Mouse (Mus musculus) spleen, embryonic (tissue): ENCODE results near the gene Metap1d.

Experiments used
- CTCF ChIA-PET: fragments of 350-600 bp; sonication (Branson Sonifier 250); formaldehyde crosslinking; loops from one replicate; lab custom pipeline; 2022; lab: Charles Lee

The Metap1d gene

DNA sequence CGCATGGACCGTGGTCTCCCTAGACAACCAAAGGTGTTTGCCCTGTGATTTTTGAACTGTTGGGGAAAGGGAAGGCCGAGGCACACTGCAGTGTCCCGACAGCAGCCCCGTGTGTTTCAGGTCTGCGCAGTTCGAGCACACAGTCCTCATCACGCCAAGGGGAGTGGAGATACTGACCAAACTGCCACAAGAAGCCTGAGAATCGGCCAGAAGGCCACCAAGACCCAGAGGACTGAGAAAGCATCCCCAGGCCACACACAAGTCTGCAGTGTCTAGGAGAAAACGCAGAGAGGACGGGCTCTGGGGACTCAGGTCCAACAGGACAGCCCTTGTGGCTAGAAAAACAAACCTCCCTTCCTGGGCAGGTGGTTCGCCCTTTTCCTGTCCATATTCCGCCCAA, 71.7 kb downstream of the Metap1d start:
- CTCF ChIA-PET, result no interaction called here

DNA sequence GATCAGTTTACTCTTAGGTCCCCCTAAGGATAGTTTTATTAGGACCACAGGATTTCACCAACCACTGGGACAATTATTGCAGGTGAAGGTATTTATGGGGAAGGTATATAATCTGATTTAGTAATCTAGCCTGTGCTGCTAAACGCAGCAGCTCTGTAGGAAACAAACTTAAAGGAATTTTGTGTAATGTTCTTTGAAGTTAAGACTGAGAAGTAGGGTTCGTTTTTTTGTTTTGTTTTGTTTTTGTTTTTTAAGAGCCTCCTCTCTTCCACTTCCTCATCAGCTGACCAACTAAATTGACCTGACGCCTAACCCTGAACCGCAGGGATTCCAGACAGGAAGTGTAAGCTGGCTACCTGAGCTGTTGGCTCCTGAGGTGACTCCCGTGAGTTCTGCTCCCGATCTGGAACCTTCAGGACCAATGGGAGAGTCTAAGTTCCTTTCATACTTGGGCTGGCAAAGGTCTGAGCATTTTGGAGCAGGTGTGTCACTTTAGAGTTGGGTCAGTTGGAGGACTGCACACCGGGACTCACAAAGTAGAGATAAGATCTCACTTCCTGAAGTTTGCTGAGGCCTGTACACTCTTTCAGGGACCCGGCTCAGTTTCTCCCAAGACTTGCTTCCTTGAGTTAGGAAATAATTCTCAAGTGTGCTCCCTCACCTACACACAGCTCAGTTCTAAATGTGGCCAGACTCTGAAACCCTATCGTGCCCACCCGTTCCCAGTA, 73.7 kb downstream of the Metap1d start:
- CTCF ChIA-PET, result interaction anchor here (0.5 kb wide), 1 partner anchor 679 kb away, joined by 5 read pairs; no protein-coding TSS in a partner anchor

DNA sequence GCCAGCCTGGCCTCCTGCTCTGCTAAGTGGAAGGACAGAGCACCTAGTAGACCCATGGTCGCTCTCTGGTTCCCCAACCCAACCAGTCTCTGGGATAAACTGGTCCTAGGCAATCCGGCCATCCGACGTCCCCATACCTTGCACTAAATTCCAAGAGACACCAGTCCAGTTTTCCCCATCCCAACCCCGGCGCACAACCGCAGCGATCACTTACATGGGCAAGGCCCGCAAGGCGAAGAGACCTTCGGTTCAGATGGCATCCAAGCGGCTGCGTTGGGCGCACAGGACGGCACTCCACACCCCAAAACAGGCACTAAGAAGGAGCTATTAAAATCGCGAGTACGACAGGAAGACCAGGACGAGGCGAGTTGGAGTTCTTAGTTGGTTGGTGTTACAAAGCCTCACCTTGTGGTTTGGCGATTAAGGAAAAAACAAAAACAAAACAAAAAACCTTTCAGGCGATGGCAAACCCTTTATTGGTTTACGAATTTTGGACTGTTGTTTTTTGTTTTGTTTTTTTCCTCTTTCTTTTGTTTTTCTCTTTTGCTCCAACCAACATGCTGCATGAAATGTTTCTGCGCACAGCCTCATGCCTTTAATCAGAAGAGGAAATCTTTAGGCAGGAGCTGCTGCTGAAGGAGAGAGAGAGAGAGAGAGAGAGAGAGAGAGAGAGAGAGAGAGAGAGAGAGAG, 74.4 kb downstream of the Metap1d start:
- CTCF ChIA-PET, result interaction anchor here (0.5 kb wide), 1 partner anchor 678 kb away, joined by 5 read pairs; no protein-coding TSS in a partner anchor

- CTCF ChIA-PET, result interaction anchor here (1.0 kb wide), 1 partner anchor 10 kb away, joined by 5 read pairs; no protein-coding TSS in a partner anchor
Observed at GRCm38 (mm10) chr2:71528014-71528713, 75.1 kb downstream of the Metap1d start, which contains the start of gene Dlx1. Gene Dlx1, plus strand, starts transcription at chr2:71528113.

DNA sequence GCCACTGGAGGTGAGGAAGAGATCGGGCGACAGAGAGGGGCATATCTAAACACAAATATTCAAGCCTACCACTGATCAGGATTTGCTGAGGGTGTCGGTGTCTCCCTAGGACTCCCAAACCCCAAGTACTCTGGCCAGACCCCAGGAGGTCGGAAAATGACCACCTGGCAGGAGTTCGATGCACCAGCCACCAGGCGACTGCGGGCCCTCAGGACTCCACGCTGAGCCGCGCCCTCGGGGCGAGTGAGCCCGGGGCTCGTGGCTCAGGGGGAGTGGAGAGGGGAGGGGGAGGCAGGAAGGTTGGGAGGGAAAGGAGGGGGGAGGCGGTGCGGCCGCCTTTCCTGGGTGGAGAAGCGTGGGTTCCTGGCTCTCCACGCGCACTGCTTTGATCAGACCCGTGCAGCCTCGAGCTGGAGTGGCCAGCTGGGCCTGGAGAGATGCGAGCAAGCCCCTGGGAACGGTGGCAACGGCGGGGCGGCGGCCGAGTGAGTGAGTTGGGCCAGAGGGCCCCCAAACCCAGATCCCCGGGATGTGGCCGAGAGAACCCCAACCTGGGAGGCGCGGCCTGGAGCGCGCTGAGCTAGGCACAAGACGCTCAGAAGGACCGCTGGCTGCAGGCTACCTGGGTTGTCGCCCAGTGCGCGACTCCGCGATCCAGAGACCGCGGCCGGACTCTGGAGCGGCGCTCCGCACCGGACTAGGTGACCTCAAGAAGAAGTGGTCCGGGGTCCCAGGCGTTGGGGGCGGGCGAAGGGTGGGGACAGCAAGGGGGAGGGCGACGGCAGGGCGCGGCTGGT, 75.8 kb downstream of the Metap1d start:
- CTCF ChIA-PET, result interaction anchor here (1.0 kb wide), 1 partner anchor 10 kb away, joined by 5 read pairs; no protein-coding TSS in a partner anchor

GRCm38 (mm10) chr2:71529511-71530351, 76.7 kb downstream of the Metap1d start:
- CTCF ChIA-PET, result no interaction called here

DNA sequence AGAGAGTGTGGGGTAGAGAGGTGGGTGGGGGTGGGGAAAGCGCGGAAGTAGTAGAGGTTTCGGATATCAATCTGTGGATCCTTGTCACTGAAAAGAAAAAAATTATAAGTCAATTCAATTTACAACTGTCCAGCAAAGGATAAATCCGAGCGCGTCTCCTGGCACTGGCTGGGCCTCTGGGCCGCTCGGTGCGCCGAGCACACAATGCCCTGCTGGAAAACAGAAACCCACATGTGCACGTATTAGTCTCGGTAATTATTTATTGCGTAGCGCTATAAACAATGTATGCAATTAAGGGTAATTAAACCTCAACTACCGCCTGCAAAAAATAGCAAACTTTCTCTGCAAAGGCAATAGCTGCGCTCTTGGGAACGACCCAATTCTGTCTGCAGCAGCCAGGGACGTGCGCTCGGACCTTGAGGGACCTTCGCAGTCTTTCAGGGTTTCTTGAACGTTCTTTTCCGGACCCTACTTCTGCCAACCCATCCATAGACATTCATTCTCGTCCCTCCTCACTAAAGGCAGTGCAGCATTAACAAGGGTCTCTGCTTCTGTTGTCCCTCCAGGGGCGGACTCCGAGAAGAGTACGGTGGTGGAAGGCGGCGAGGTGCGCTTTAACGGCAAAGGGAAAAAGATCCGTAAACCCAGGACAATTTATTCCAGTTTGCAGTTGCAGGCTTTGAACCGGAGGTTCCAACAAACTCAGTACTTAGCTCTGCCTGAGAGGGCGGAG, 77.5 kb downstream of the Metap1d start:
- CTCF ChIA-PET, result no interaction called here

DNA sequence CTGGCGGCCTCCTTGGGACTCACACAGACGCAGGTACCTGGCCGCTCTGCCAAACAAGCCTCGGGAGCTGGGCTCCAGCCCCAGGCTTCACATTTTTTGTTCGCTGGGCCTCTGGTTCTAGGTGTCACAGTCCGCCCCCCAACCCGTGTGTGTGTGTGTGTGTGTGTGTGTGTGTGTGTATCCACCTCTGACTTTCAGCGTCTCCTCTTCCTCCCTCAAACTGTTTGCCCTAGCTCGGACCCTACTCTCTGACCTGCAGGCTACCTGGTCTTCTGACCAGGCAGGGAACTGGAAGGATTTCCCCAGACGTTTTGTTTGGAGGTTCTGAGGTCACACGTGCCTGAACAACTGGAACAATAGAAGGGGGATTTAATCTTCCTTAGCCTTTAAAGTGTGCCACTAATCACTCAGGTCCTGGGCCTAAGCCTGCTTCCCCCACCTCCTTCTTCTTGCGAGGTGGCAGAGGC, 78.1 kb downstream of the Metap1d start:
- CTCF ChIA-PET, result no interaction called here

GRCm38 (mm10) chr2:71531990-71532970, 79.2 kb downstream of the Metap1d start:
- CTCF ChIA-PET, result interaction anchor here (0.6 to 1.6 kb wide), 5 partner anchors 10 to 1861 kb away, joined by 3 to 26 read pairs (median 5); no protein-coding TSS in a partner anchor

DNA sequence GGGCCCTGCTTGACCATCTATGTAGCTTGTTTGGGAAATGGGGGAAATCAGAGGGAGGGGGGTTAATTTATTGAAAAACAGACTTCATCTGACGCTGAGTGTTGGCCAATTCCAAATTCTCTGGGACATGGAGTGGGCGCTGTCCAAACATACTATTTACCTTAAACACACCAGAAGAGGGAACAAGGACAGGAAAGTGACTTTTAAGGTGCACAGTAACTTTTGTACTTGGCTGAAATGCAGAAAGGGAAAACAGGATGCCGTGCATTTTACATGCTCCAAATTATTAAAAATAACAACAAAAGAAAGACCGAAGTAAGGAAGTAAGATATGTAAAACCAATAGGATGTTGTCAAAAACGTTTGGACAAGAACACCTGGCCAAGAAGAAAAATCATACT, 80.0 kb downstream of the Metap1d start:
- CTCF ChIA-PET, result interaction anchor here (0.6 to 1.6 kb wide), 5 partner anchors 10 to 1861 kb away, joined by 3 to 26 read pairs (median 5); no protein-coding TSS in a partner anchor

DNA sequence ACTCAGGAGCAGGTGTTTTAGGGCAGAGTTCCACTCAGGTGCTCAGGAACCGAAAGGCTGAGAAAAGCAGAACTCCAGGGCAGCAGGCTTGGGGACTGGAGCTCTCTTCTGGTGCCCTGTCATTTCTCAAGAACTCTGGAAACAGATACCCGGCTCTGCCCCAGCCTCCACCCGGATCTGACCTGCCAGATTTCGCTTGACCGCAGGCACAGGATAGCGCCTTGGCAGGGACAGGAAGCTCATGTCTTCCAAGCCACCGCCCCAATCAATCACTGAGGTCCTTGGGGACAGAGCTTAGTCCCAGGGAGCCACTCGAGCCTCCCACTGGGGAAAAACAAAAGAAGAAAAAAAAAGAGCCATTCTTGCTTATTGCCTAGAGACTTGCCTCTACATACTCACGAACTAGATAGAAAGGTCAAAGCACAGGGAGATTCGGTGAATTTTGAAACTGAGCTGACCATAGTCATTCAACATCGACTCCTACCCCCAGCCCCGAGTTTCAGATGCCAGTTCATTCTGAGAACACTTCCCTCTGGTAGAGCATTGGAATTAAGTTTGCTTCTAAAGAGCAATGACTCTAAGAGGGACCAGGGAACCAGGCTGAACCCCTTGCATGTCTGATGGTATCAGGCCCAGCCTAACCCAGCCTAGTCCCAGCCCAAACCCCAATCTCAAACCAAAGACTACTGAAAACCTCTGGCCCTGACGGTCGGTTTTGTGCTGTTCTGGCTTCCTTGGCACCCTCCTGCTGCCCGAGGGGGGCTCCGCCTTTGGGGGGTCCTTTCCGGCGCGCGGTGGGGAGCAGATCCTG, 81.4 kb downstream of the Metap1d start:
- CTCF ChIA-PET, result no interaction called here

DNA sequence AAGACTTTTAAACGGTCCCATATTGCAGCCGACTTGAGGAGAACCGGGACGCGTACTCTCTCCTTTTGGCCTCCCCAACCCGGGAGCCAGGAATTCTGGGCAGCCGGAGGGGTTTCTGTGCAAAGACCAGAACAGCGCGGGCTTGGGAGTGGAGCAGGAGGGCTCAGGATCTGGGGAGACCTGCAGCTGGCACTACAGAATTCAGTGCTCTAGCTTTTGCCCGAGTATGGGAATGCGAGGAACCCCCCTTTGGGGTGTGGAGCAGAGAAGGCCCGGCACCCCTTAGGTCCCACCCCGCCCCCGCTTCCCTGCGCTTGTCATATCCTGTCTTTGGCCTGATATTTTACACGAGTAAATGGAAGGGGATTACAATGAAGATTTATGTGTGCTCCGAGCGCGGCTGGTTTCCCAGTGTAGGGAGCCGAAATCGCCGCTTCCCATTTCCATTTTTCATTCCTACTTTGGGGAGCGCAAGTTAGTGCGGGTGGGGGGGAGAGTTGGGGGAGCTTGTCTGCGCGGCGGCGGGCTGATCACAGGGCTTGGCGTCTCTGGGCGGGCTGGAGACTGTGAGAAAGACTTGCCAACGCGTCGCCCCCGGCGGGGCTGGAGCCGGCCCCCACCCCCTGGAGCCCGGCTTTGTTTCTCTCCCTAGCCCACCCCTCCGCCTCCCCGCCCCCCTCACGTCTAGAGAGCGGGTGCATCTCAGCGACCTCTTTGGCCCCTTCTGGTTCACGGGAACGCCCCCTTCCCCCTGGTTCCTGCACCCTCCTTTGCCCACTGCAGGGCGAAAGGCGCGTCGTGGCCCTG, 87.7 kb downstream of the Metap1d start:
- CTCF ChIA-PET, result interaction anchor here (0.6 to 0.7 kb wide), 3 partner anchors 289 to 1928 kb away, joined by 3 to 4 read pairs (median 4); no protein-coding TSS in a partner anchor

DNA sequence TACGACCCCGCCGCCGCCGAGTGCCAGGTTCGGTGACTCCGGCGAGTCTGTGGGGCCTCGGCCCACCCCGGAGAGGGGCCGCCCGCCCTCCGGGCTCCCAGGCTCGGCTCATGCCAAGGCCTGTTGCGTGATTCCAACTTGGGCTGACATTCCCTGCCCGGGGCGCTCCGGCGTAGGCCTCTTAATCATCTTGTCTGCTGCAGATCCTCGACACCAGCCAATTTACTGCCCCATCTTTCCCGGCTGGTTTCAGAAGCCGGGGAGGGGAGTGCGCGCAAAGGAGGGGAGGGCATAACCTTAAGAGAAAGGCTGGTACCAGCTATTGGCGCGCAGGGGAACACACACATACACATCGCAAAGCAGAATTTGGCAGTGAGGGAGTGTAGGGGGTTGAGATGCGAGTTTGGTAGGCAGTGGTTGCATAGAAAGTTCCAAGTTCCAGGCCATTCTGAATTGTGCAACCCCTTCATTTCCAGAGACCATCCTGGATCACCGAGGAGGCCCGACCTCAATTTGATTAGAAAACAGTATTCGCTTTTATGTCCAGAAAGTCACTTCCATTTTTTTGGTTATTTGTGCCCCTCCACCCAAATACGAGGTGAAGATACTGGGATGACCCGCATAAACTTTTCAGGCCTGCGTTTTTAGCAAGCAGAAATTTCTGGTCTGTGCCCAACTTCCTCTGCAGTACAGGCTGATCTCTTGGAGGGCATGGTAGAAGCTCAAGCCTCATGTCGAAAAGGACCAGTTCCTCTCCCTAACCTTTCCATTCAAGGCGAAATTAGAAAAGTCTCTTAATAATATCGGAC, 88.5 kb downstream of the Metap1d start:
- CTCF ChIA-PET, result no interaction called here

- CTCF ChIA-PET, result interaction anchor here (0.9 kb wide), 1 partner anchor 10 kb away, joined by 26 read pairs; no protein-coding TSS in a partner anchor
Observed at GRCm38 (mm10) chr2:71542227-71542815, 89.2 kb downstream of the Metap1d start.

DNA sequence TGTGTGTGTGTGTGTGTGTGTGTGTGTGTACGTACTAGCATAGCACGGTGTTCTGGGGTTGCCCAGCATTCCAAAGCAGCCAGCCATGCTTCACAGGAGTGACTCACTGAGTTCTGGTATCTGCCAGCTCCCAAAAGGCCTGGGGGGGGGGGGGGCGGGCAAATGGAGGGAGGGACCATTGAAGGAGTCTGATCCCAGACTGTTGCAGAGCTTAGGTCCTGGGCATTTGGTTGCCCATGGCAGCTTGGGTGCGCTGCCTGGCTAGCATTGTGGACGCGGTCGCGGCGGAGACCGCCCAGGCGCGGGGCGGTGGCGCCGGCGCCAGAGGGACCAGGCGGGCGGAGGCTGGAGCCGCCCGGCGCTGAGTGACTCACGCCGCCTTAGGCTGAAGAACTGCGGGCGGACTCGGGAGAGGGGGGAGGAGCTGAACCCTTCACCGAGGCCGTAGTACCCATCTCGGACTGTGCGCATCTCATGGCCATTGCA, 89.8 kb downstream of the Metap1d start:
- CTCF ChIA-PET, result interaction anchor here (0.6 to 0.9 kb wide), 2 partner anchors 11 to 1070 kb away, joined by 3 to 26 read pairs; no protein-coding TSS in a partner anchor
